Mouse (Mus musculus) cortical plate, adult 2 months (tissue): Measurements from ENCODE around the gene Begain.

Source experiments
- CTCF ChIP-seq: fragments of 200-500 bp; IDR thresholded peaks from 2 replicates; pipeline ENCODE4 v1.5.1; 2011; ENCODE audit warnings: mild to moderate bottlenecking, control low read depth, low read length; ENCODE audit not compliant: insufficient read depth; ENCODE audit errors: extremely low read depth
- POLR2A ChIP-seq: fragments of 200-500 bp; IDR thresholded peaks from 2 replicates; pipeline ENCODE4 v1.6.1; 2011; ENCODE audit warnings: mild to moderate bottlenecking, low read length, control low read depth; ENCODE audit not compliant: insufficient read depth; ENCODE audit errors: extremely low read depth

- no peak for TF ChIP-seq CTCF
- TF ChIP-seq POLR2A: no peak
Observed at GRCm38 (mm10) chr12:109068738-109069137, 721 bp upstream of the Begain start.
